Mouse (Mus musculus) hindbrain, embryonic 11.5 days (tissue): ENCODE measurements around the gene Pspn. TPM values are rescaled to one million over a fixed set of nuclear protein-coding genes. Genes with fewer than 3 reads are reported as not detected.

Source experiments
- ATAC-seq: fragments of 200-750 bp; cut with Nextera tagmentation; 2 replicates; pipeline ENCODE4 v1.8.0; 2017; ENCODE audit warnings: mild to moderate bottlenecking, moderate TSS enrichment, moderate library complexity; ENCODE audit not compliant: low FRiP score
- DNase-seq: peaks from one replicate; pipeline ENCODE4 v3.0.0-alpha.2; 2015; ENCODE audit warnings: low spot score
- H3K27ac ChIP-seq: fragments of 300-500 bp; sonication (generic); 2 replicates; pipeline ENCODE4 v1.5.1; 2014; ENCODE audit warnings: mild to moderate bottlenecking, low read depth, low read length
- H3K27me3 ChIP-seq: fragments of 300-500 bp; sonication (generic); 2 replicates; pipeline ENCODE4 v1.6.1; 2014; ENCODE audit warnings: mild to moderate bottlenecking, low read length, moderate library complexity, mixed read lengths; ENCODE audit not compliant: control insufficient read depth, insufficient read depth
- H3K36me3 ChIP-seq: fragments of 300-500 bp; sonication (generic); 2 replicates; pipeline ENCODE4 v1.6.1; 2014; ENCODE audit warnings: mild to moderate bottlenecking, low read length, moderate library complexity, mixed read lengths; ENCODE audit not compliant: control insufficient read depth, insufficient read depth
- H3K4me1 ChIP-seq: fragments of 300-500 bp; sonication (generic); replicated peaks from 2 replicates; pipeline ENCODE4 v1.6.1; 2014; ENCODE audit warnings: low read length, mixed read lengths; ENCODE audit not compliant: control insufficient read depth, insufficient read depth
- H3K4me2 ChIP-seq: fragments of 300-500 bp; sonication (generic); replicated peaks from 2 replicates; pipeline ENCODE4 v1.6.1; 2014; ENCODE audit warnings: mild to moderate bottlenecking, low read depth, low read length
- H3K4me3 ChIP-seq: fragments of 300-500 bp; sonication (generic); 2 replicates; pipeline ENCODE4 v1.5.1; 2014; ENCODE audit warnings: low read depth, low read length
- H3K9ac ChIP-seq: fragments of 300-500 bp; sonication (generic); 2 replicates; pipeline ENCODE4 v1.6.1; 2014; ENCODE audit warnings: low read depth, low read length
- H3K9me3 ChIP-seq: fragments of 300-500 bp; sonication (generic); 2 replicates; pipeline ENCODE4 v1.6.1; 2016; ENCODE audit warnings: low read length; ENCODE audit not compliant: control insufficient read depth
- WGBS: fragments of 180-500 bp; shearing (Covaris S2); extraction: QIAGEN DNeasy Blood & Tissue Kit; methylation state at CpG from one replicate; pipeline ENCODE4 v1.1.7; 2014; 5-methylcytosine and 5-hydroxymethylcytosine counted together
- polyA plus RNA-seq: library from polyadenylated mRNA; unstranded; fragments of >200 nt; fragmentation: Nextera tagmentation; extraction: Ambion mirVana; gene quantifications from 2 replicates; pipeline ENCODE4 v1.2.1, GENCODE M21; 2014

Pspn gene
- polyA plus RNA-seq, 1 experiment from 2014 or later, result not detected

GRCm38 (mm10) chr17:57003994-57004393, 4.2 kb upstream of the Pspn start:
- H3K9me3 ChIP-seq, result no peaks in the 10 kb centered on the region
- ATAC-seq, result no peak
- DNase-seq, result no peak
- no peak overlapping the region for H3K9ac ChIP-seq
- no peak overlapping the region for H3K27ac ChIP-seq
- no peaks in the 10 kb centered on the region for H3K27me3 ChIP-seq
- no peak overlapping the region for H3K4me2 ChIP-seq
- no peak overlapping the region for H3K4me3 ChIP-seq
- WGBS, result 89% methylated on average over 7 of the region's 7 CpGs
- no peaks in the 10 kb centered on the region for H3K4me1 ChIP-seq
- H3K36me3 ChIP-seq, result peaks cover 10% of the 10 kb centered on the region; the same call in 1 of the 2 replicates

- H3K4me2 ChIP-seq, result no peak overlapping the region
- no peaks in the 10 kb centered on the region for H3K9me3 ChIP-seq
- DNase-seq, result no peak
- no peaks in the 10 kb centered on the region for H3K27me3 ChIP-seq
- H3K36me3 ChIP-seq, result peaks cover 12% of the 10 kb centered on the region
- ATAC-seq, result no peak
- peaks cover 5% of the 10 kb centered on the region; the same call in 1 of the 2 replicates for H3K4me1 ChIP-seq
- no peak overlapping the region for H3K9ac ChIP-seq
- H3K27ac ChIP-seq, result no peak overlapping the region
- no peak overlapping the region for H3K4me3 ChIP-seq
- WGBS, result 75% methylated on average over 8 of the region's 8 CpGs
These were observed 1.4 kb upstream of the Pspn start for GRCm38 (mm10) chr17:57001228-57001627.

- Histone ChIP-seq H3K4me1 (peaks cover 5% of the 10 kb centered on the region; the same call in 1 of the 2 replicates), H3K9ac (no peak overlapping the region), H3K27me3 (no peaks in the 10 kb centered on the region), H3K36me3 (peaks cover 13% of the 10 kb centered on the region), H3K27ac (no peak overlapping the region), H3K4me3 (no peak overlapping the region), H3K4me2 (no peak overlapping the region), H3K9me3 (no peaks in the 10 kb centered on the region)
- no peak for DNase-seq
- WGBS, result 94% methylated on average over 9 of the region's 9 CpGs
- no peak for ATAC-seq
These were observed 404 bp downstream of the Pspn start for GRCm38 (mm10) chr17:56999414-56999813.

- H3K4me3 ChIP-seq, result peak within 1 kb of the TSS; percentile 52
- peak; percentile 93 for DNase-seq
- H3K27me3 ChIP-seq, result no peaks in the 10 kb centered on the region
- no peaks in the 10 kb centered on the region for H3K9me3 ChIP-seq
- H3K9ac ChIP-seq, result peak within 1 kb of the TSS; percentile 42
- peak; percentile 99 for ATAC-seq
- peaks cover 13% of the 10 kb centered on the region; the same call in 1 of the 2 replicates for H3K36me3 ChIP-seq
- H3K4me1 ChIP-seq, result peaks cover 5% of the 10 kb centered on the region; the same call in 1 of the 2 replicates
- no peak within 1 kb of the TSS for H3K27ac ChIP-seq
- H3K4me2 ChIP-seq, result peak within 1 kb of the TSS; percentile 55
- 1% methylated on average over 38 of the region's 38 CpGs for WGBS
These were observed 2.7 kb downstream of the Pspn start, which contains the start of gene Alkbh7 for GRCm38 (mm10) chr17:56997029-56997667. Gene Alkbh7, plus strand, starts transcription at chr17:56997339.

GRCm38 (mm10) chr17:56996506-56996905, 3.3 kb downstream of the Pspn start:
- H3K36me3 ChIP-seq, result peaks cover 13% of the 10 kb centered on the region; the same call in 1 of the 2 replicates
- H3K4me2 ChIP-seq, result no peak overlapping the region; the same call in 1 of the 2 replicates
- no peak overlapping the region for H3K4me3 ChIP-seq
- no peak; the same call in 1 of the 2 replicates for ATAC-seq
- H3K27ac ChIP-seq, result no peak overlapping the region
- no peak for DNase-seq
- H3K4me1 ChIP-seq, result peaks cover 5% of the 10 kb centered on the region; the same call in 1 of the 2 replicates
- H3K9ac ChIP-seq, result no peak overlapping the region
- WGBS, result 77% methylated on average over 2 of the region's 2 CpGs
- H3K27me3 ChIP-seq, result no peaks in the 10 kb centered on the region
- no peaks in the 10 kb centered on the region for H3K9me3 ChIP-seq

- H3K27ac ChIP-seq, result no peak overlapping the region
- no peak overlapping the region for H3K4me2 ChIP-seq
- H3K4me3 ChIP-seq, result no peak overlapping the region
- ATAC-seq (no peak), DNase-seq (no peak)
- 94% methylated on average over 8 of the region's 8 CpGs for WGBS
- H3K36me3 ChIP-seq, result peaks cover 13% of the 10 kb centered on the region; the same call in 1 of the 2 replicates
- peaks cover 11% of the 10 kb centered on the region; the same call in 1 of the 2 replicates for H3K4me1 ChIP-seq
- no peaks in the 10 kb centered on the region for H3K9me3 ChIP-seq
- H3K27me3 ChIP-seq, result no peaks in the 10 kb centered on the region; the same call in 1 of the 2 replicates
- H3K9ac ChIP-seq, result no peak overlapping the region
These were observed 4.8 kb downstream of the Pspn start for GRCm38 (mm10) chr17:56995046-56995445.

GRCm38 (mm10) chr17:56990966-56991365, 8.9 kb downstream of the Pspn start:
- Histone ChIP-seq H3K4me2 (peak overlapping the region; percentile 57), H3K27me3 (no peaks in the 10 kb centered on the region; the same call in 1 of the 2 replicates), H3K4me1 (peaks cover 6% of the 10 kb centered on the region; the same call in 1 of the 2 replicates), H3K9me3 (no peaks in the 10 kb centered on the region), H3K4me3 (peak overlapping the region; percentile 67), H3K36me3 (peaks cover 8% of the 10 kb centered on the region; the same call in 1 of the 2 replicates), H3K27ac (no peak overlapping the region), H3K9ac (peak overlapping the region; percentile 61)
- WGBS, result 81% methylated on average over 2 of the region's 2 CpGs
- ATAC-seq, result no peak
- peak; percentile 11 for DNase-seq

GRCm38 (mm10) chr17:56990115-56990746, 9.6 kb downstream of the Pspn start, which contains the start of gene Clpp:
Gene Clpp, plus strand, starts transcription at chr17:56990305.
- ATAC-seq (peak; percentile 96), DNase-seq (peak; percentile 95)
- peak within 1 kb of the TSS; percentile 70 for H3K9ac ChIP-seq
- H3K4me2 ChIP-seq, result peak within 1 kb of the TSS; percentile 57
- peak within 1 kb of the TSS; percentile 59; the same call in 1 of the 2 replicates for H3K27ac ChIP-seq
- peaks cover 8% of the 10 kb centered on the region; the same call in 1 of the 2 replicates for H3K36me3 ChIP-seq
- H3K4me3 ChIP-seq, result peak within 1 kb of the TSS; percentile 67
- H3K27me3 ChIP-seq, result no peaks in the 10 kb centered on the region; the same call in 1 of the 2 replicates
- under 1% methylated on average over 52 of the region's 52 CpGs for WGBS
- H3K4me1 ChIP-seq, result peaks cover 6% of the 10 kb centered on the region; the same call in 1 of the 2 replicates
- H3K9me3 ChIP-seq, result no peaks in the 10 kb centered on the region
